ENCODE assay signal across 9 mouse cellular contexts in genomic region chr1:165662426-165663192, GRCm38 (mm10). TPM values are rescaled to one million over a fixed set of nuclear protein-coding genes. Genes with fewer than 3 reads are reported as not detected.
DNase-seq lines count a peak whose midpoint lies in the region; ATAC-seq lines count a peak whose summit lies in the region.
"Had no signal": no experiment of that assay in that cellular context is flagged by ENCODE, and none has a peak within 500 bp of the region (broad histone marks: within the 10 kb centered on the region; RNA-seq: fewer than 3 reads in every experiment).

No protein-coding gene starts in this region.

- no peaks in the 10 kb centered on the region for H3K27me3 ChIP-seq in hindbrain, embryonic 11.5 days (ENCODE audit: control insufficient read depth, insufficient read depth, low read length)
- H3K27me3 ChIP-seq in hindbrain, embryonic 14.5 days (ENCODE audit: control insufficient read depth, insufficient read depth, low read length), result no peaks in the 10 kb centered on the region
- no peaks in the 10 kb centered on the region for H3K27me3 ChIP-seq in limb, embryonic 15.5 days

- H3K9ac ChIP-seq in hindbrain, embryonic 11.5 days (ENCODE audit: low read depth, low read length), result peak overlapping the region; percentile 11; the same call in 1 of the 2 replicates
- H3K9ac ChIP-seq in hindbrain, embryonic 14.5 days, result no peak overlapping the region
- H3K9ac ChIP-seq in limb, embryonic 15.5 days, result no peak overlapping the region

- no peak overlapping the region for H3K4me2 ChIP-seq in hindbrain, embryonic 11.5 days (replicated peaks; ENCODE audit: low read depth, low read length)
- no peak overlapping the region for H3K4me2 ChIP-seq in hindbrain, embryonic 14.5 days (replicated peaks)
- no peak overlapping the region for H3K4me2 ChIP-seq in limb, embryonic 15.5 days

- WGBS in hindbrain, embryonic 11.5 days, result 44% methylated on average over 15 of the region's 15 CpGs
- 33% methylated on average over 15 of the region's 15 CpGs for WGBS in hindbrain, embryonic 14.5 days
- WGBS in limb, embryonic 15.5 days, result 58% methylated on average over 15 of the region's 15 CpGs

- no peaks in the 10 kb centered on the region for H3K9me3 ChIP-seq in hindbrain, embryonic 11.5 days (ENCODE audit: control insufficient read depth, low read length)
- no peaks in the 10 kb centered on the region for H3K9me3 ChIP-seq in hindbrain, embryonic 14.5 days (ENCODE audit: control insufficient read depth, low read length)
- no peaks in the 10 kb centered on the region for H3K9me3 ChIP-seq in limb, embryonic 15.5 days

- 0 out of 2 replicates have a peak, but pooled peaks have one; percentile 15 for ATAC-seq in hindbrain, embryonic 11.5 days (ENCODE audit: low FRiP score)
- ATAC-seq in hindbrain, embryonic 14.5 days (ENCODE audit: low FRiP score), result no peak
- ATAC-seq in limb, embryonic 15.5 days (ENCODE audit: insufficient number of reproducible peaks, low FRiP score, low TSS enrichment, low read depth), result no peak

- DNase-seq in hindbrain, embryonic 11.5 days (ENCODE audit: low spot score), result no peak
- DNase-seq in hindbrain, embryonic 14.5 days (ENCODE audit: low spot score), result no peak
- DNase-seq in brain, adult 2 months (ENCODE audit: low read depth, low spot score), result peak; percentile 61
- DNase-seq in heart, adult 9 months (ENCODE audit: low spot score in 2 of 2), result peak; percentile 58 to 63
- no peak for DNase-seq in right cerebral cortex, postnatal 25 days
- DNase-seq in right cerebral cortex, adult 2 months (ENCODE audit: low spot score in 2 of 2), result no peak
- DNase-seq in adipocyte (ENCODE audit: low spot score), result no peak
- DNase-seq: lung, adult 2 months had no signal

- no peak overlapping the region for H3K27ac ChIP-seq in hindbrain, embryonic 11.5 days (ENCODE audit: low read depth, low read length)
- H3K27ac ChIP-seq in hindbrain, embryonic 14.5 days, result no peak overlapping the region
- peak overlapping the region; percentile 43; the same call in 1 of the 2 replicates for H3K27ac ChIP-seq in limb, embryonic 15.5 days

- no peaks in the 10 kb centered on the region for H3K36me3 ChIP-seq in hindbrain, embryonic 11.5 days (ENCODE audit: control insufficient read depth, insufficient read depth, low read length)
- H3K36me3 ChIP-seq in hindbrain, embryonic 14.5 days (replicated peaks; ENCODE audit: control insufficient read depth, insufficient read depth), result no peaks in the 10 kb centered on the region
- H3K36me3 ChIP-seq in limb, embryonic 15.5 days, result peaks cover 7% of the 10 kb centered on the region; the same call in 1 of the 2 replicates

- 0 out of 2 replicates have a peak, but pooled peaks cover 3% of the 10 kb centered on the region for H3K4me1 ChIP-seq in hindbrain, embryonic 11.5 days (replicated peaks; ENCODE audit: control insufficient read depth, insufficient read depth, low read length)
- H3K4me1 ChIP-seq in hindbrain, embryonic 14.5 days (replicated peaks; ENCODE audit: control insufficient read depth, insufficient read depth, low read length), result 0 out of 2 replicates have a peak, but pooled peaks cover 6% of the 10 kb centered on the region
- peaks cover 10% of the 10 kb centered on the region; the same call in 1 of the 2 replicates for H3K4me1 ChIP-seq in limb, embryonic 15.5 days

- no peak overlapping the region for H3K4me3 ChIP-seq in hindbrain, embryonic 11.5 days (ENCODE audit: low read depth, low read length)
- H3K4me3 ChIP-seq in hindbrain, embryonic 14.5 days (replicated peaks; ENCODE audit: low read length), result no peak overlapping the region
- no peak overlapping the region for H3K4me3 ChIP-seq in limb, embryonic 15.5 days

RNA-seq across cellular contexts. Expression of gene Mpzl1, which starts 28.3 kb away (rescaled TPM):
- 149 and 150 TPM in 2 replicates for polyA plus RNA-seq in hindbrain, embryonic 11.5 days (2014; fragmentation: Nextera tagmentation; extraction: Ambion mirVana)
- 176 and 179 TPM in 2 replicates for polyA plus RNA-seq in hindbrain, embryonic 14.5 days (2014; fragmentation: Nextera tagmentation; extraction: Ambion mirVana)
- 165 and 169 TPM in 2 replicates for polyA plus RNA-seq in limb, embryonic 15.5 days (2015; fragmentation: Nextera tagmentation; extraction: Ambion mirVana)

RNA-seq across cellular contexts. Expression of gene Rcsd1, which starts 46.9 kb away (rescaled TPM):
- 8.5 and 9.4 TPM in 2 replicates for polyA plus RNA-seq in hindbrain, embryonic 11.5 days (2014; fragmentation: Nextera tagmentation; extraction: Ambion mirVana)
- polyA plus RNA-seq in hindbrain, embryonic 14.5 days (2014; fragmentation: Nextera tagmentation; extraction: Ambion mirVana), result 6.0 and 8.4 TPM in 2 replicates
- polyA plus RNA-seq in limb, embryonic 15.5 days (2015; fragmentation: Nextera tagmentation; extraction: Ambion mirVana), result 17.5 and 23.5 TPM in 2 replicates

Comparison
In these comparisons a context has a peak if more than half of its experiments do, and no peak if none do; other contexts are left out.
1. DNase-seq: peak in brain, adult 2 months (single experiment) and heart, adult 9 months (2 of 2); none in hindbrain, embryonic 11.5 days (single experiment), hindbrain, embryonic 14.5 days (single experiment), right cerebral cortex, postnatal 25 days (single experiment), right cerebral cortex, adult 2 months (0 of 2) and adipocyte (single experiment).